ENCODE assay signal across 9 mouse cellular contexts in the genomic region with DNA sequence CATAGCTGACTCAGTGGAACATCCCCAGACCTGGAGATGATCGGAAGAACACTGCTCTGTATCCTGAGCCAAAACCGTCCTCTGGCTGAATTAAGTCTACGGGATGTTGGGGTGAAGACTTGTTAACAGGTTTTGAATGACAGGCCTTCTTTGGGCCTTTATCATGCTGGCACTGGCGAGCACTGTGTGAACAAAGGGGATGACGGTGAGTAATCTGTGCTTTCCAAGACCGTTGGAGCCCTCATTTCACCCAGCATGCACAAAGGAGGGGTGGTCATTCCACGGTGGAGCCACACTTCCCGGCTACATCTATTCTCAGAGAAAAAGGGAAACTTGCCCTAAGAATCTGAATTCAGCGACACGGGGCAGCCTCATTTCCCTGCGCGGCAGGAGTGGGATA. TPM values are rescaled to one million over a fixed set of nuclear protein-coding genes. Genes with fewer than 3 reads are reported as not detected.
DNase-seq lines count a peak whose midpoint lies in the region; ATAC-seq and TF ChIP-seq lines count a peak whose summit lies in the region.
"Had no signal": no experiment of that assay in that cellular context is flagged by ENCODE, and none has a peak within 500 bp of the region (broad histone marks: within the 10 kb centered on the region; RNA-seq: fewer than 3 reads in every experiment).

No protein-coding gene starts in this region.

- H3K27ac ChIP-seq in intestine, embryonic 15.5 days: no peak overlapping the region
- no peak overlapping the region for H3K27ac ChIP-seq in intestine, postnatal 0 days (ENCODE audit: low read depth, low read length)
- peak overlapping the region; percentile 95 for H3K27ac ChIP-seq in embryonic facial prominence, embryonic 15.5 days (replicated peaks)
- peak overlapping the region; percentile 77 for H3K27ac ChIP-seq in hindbrain, embryonic 15.5 days (replicated peaks)
- peak overlapping the region; percentile 86 for H3K27ac ChIP-seq in neural tube, embryonic 13.5 days (replicated peaks)

- 68% methylated on average over 12 of the region's 12 CpGs for WGBS in intestine, embryonic 15.5 days
- WGBS in intestine, postnatal 0 days: 71% methylated on average over 12 of the region's 12 CpGs
- WGBS in embryonic facial prominence, embryonic 15.5 days: 49% methylated on average over 12 of the region's 12 CpGs
- 28% methylated on average over 12 of the region's 12 CpGs for WGBS in hindbrain, embryonic 15.5 days
- 36% methylated on average over 12 of the region's 12 CpGs for WGBS in neural tube, embryonic 13.5 days

- H3K9ac ChIP-seq in intestine, embryonic 15.5 days: no peak overlapping the region
- H3K9ac ChIP-seq in intestine, postnatal 0 days (ENCODE audit: low read depth, low read length): no peak overlapping the region
- H3K9ac ChIP-seq in embryonic facial prominence, embryonic 15.5 days: no peak overlapping the region
- H3K9ac ChIP-seq in hindbrain, embryonic 15.5 days: no peak overlapping the region
- 0 out of 2 replicates have a peak overlapping the region, but pooled peaks have one; percentile 41 for H3K9ac ChIP-seq in neural tube, embryonic 13.5 days

- no peaks in the 10 kb centered on the region for H3K36me3 ChIP-seq in intestine, embryonic 15.5 days
- no peaks in the 10 kb centered on the region for H3K36me3 ChIP-seq in intestine, postnatal 0 days (ENCODE audit: control insufficient read depth, insufficient read depth)
- H3K36me3 ChIP-seq in embryonic facial prominence, embryonic 15.5 days: no peaks in the 10 kb centered on the region
- no peaks in the 10 kb centered on the region for H3K36me3 ChIP-seq in hindbrain, embryonic 15.5 days
- H3K36me3 ChIP-seq in neural tube, embryonic 13.5 days: no peaks in the 10 kb centered on the region

- no peak for ATAC-seq in intestine, embryonic 15.5 days
- no peak for ATAC-seq in intestine, postnatal 0 days
- ATAC-seq in embryonic facial prominence, embryonic 15.5 days (ENCODE audit: insufficient number of reproducible peaks, low FRiP score, low TSS enrichment, low read depth): no peak
- no peak for ATAC-seq in hindbrain, embryonic 15.5 days (ENCODE audit: low FRiP score, low read depth)
- ATAC-seq in neural tube, embryonic 13.5 days (ENCODE audit: low read depth): no peak
- ATAC-seq in monocyte, adult 5-6 weeks (replicated peaks; ENCODE audit: insufficient number of reproducible peaks, low FRiP score, low TSS enrichment, poor library complexity, severe bottlenecking): no peak

- no peaks in the 10 kb centered on the region for H3K9me3 ChIP-seq in intestine, embryonic 15.5 days
- H3K9me3 ChIP-seq in intestine, postnatal 0 days (ENCODE audit: control insufficient read depth): no peaks in the 10 kb centered on the region
- no peaks in the 10 kb centered on the region for H3K9me3 ChIP-seq in embryonic facial prominence, embryonic 15.5 days (replicated peaks)
- H3K9me3 ChIP-seq in hindbrain, embryonic 15.5 days: no peaks in the 10 kb centered on the region
- no peaks in the 10 kb centered on the region for H3K9me3 ChIP-seq in neural tube, embryonic 13.5 days

- H3K4me1 ChIP-seq in intestine, embryonic 15.5 days (replicated peaks): peaks cover 36% of the 10 kb centered on the region
- H3K4me1 ChIP-seq in intestine, postnatal 0 days (replicated peaks; ENCODE audit: control insufficient read depth, insufficient read depth, low read length): no peaks in the 10 kb centered on the region; the same call in 1 of the 2 replicates
- peaks cover 76% of the 10 kb centered on the region for H3K4me1 ChIP-seq in embryonic facial prominence, embryonic 15.5 days
- peaks cover 41% of the 10 kb centered on the region for H3K4me1 ChIP-seq in hindbrain, embryonic 15.5 days (replicated peaks)
- peaks cover 68% of the 10 kb centered on the region for H3K4me1 ChIP-seq in neural tube, embryonic 13.5 days (replicated peaks)

- peak overlapping the region; percentile 95; the same call in 1 of the 2 replicates for H3K4me2 ChIP-seq in intestine, embryonic 15.5 days (replicated peaks)
- no peak overlapping the region for H3K4me2 ChIP-seq in intestine, postnatal 0 days (replicated peaks; ENCODE audit: low read depth)
- peak overlapping the region; percentile 88 for H3K4me2 ChIP-seq in embryonic facial prominence, embryonic 15.5 days (replicated peaks)
- peak overlapping the region; percentile 98 for H3K4me2 ChIP-seq in hindbrain, embryonic 15.5 days
- peak overlapping the region; percentile 82 for H3K4me2 ChIP-seq in neural tube, embryonic 13.5 days

- TF ChIP-seq CTCF in intestine, postnatal 0 days (IDR thresholded peaks at IDR 0.05; ENCODE audit: low read depth): no peak

- H3K27me3 ChIP-seq in intestine, embryonic 15.5 days (replicated peaks): no peaks in the 10 kb centered on the region
- no peaks in the 10 kb centered on the region; the same call in 1 of the 2 replicates for H3K27me3 ChIP-seq in intestine, postnatal 0 days (replicated peaks; ENCODE audit: control insufficient read depth, insufficient read depth, low read length)
- no peaks in the 10 kb centered on the region for H3K27me3 ChIP-seq in embryonic facial prominence, embryonic 15.5 days
- H3K27me3 ChIP-seq in hindbrain, embryonic 15.5 days: no peaks in the 10 kb centered on the region; the same call in 1 of the 2 replicates
- peaks cover 7% of the 10 kb centered on the region; the same call in 1 of the 2 replicates for H3K27me3 ChIP-seq in neural tube, embryonic 13.5 days

- no peak for DNase-seq in lung, postnatal 36 days
- no peak for DNase-seq in adipocyte (ENCODE audit: low spot score)
- DNase-seq: embryo, embryonic 11 days had no signal

- H3K4me3 ChIP-seq in intestine, embryonic 15.5 days (replicated peaks): no peak overlapping the region
- H3K4me3 ChIP-seq in intestine, postnatal 0 days (ENCODE audit: low read depth, low read length): no peak overlapping the region
- H3K4me3 ChIP-seq in embryonic facial prominence, embryonic 15.5 days (replicated peaks): peak overlapping the region; percentile 2
- H3K4me3 ChIP-seq in hindbrain, embryonic 15.5 days: no peak overlapping the region
- peak overlapping the region; percentile 53; the same call in 1 of the 2 replicates for H3K4me3 ChIP-seq in neural tube, embryonic 13.5 days

RNA-seq across cellular contexts. Expression of a gene that starts 3.7 kb away (rescaled TPM):
- polyA plus RNA-seq in intestine, embryonic 15.5 days (2015; fragmentation: Nextera tagmentation; extraction: Ambion mirVana): 20.6 and 21.0 TPM in 2 replicates
- 10.3 and 12.1 TPM in 2 replicates for polyA plus RNA-seq in intestine, postnatal 0 days (2015; fragmentation: Nextera tagmentation; extraction: Ambion mirVana)
- 34.0 and 35.2 TPM in 2 replicates for polyA plus RNA-seq in embryonic facial prominence, embryonic 15.5 days (2015; fragmentation: Nextera tagmentation; extraction: Ambion mirVana)
- polyA plus RNA-seq in hindbrain, embryonic 15.5 days (2015; fragmentation: Nextera tagmentation; extraction: Ambion mirVana): 15.7 and 16.1 TPM in 2 replicates
- polyA plus RNA-seq in neural tube, embryonic 13.5 days (2015; fragmentation: Nextera tagmentation; extraction: Ambion mirVana): 14.2 and 16.7 TPM in 2 replicates
- 10.5 to 11.8 TPM (median 10.9 TPM) in 3 replicates for total RNA-seq in monocyte, adult 5-6 weeks (2017)

Comparison
In these comparisons a context has a peak if more than half of its experiments do, and no peak if none do; other contexts are left out.
1. H3K27ac ChIP-seq: peak in embryonic facial prominence, embryonic 15.5 days (single experiment), hindbrain, embryonic 15.5 days (single experiment) and neural tube, embryonic 13.5 days (single experiment); none in intestine, embryonic 15.5 days (single experiment) and intestine, postnatal 0 days (single experiment).
2. H3K4me3 ChIP-seq: peak in embryonic facial prominence, embryonic 15.5 days (single experiment) and neural tube, embryonic 13.5 days (single experiment); none in intestine, embryonic 15.5 days (single experiment), intestine, postnatal 0 days (single experiment) and hindbrain, embryonic 15.5 days (single experiment).